8 mouse cellular contexts compared by ENCODE assay signal in genomic region chr11:43412771-43413451, GRCm38 (mm10). TPM values are rescaled to one million over a fixed set of nuclear protein-coding genes. Genes with fewer than 3 reads are reported as not detected.
A peak's percentile ranks its signal among the peaks of the same experiment; 100 is the strongest.
DNase-seq lines count a peak whose midpoint lies in the region; ATAC-seq and TF ChIP-seq lines count a peak whose summit lies in the region.

No protein-coding gene starts in this region.

- H3K9me3 ChIP-seq in CH12.LX (replicated peaks; ENCODE audit: low read length) = no peaks in the 10 kb centered on the region
- H3K9me3 ChIP-seq in heart, embryonic 10.5 days = no peaks in the 10 kb centered on the region
- no peaks in the 10 kb centered on the region for H3K9me3 ChIP-seq in lung, postnatal 0 days (ENCODE audit: low read length)

- 0 out of 2 replicates have a peak overlapping the region, but pooled peaks have one; percentile 3 for H3K4me2 ChIP-seq in CH12.LX (ENCODE audit: insufficient read depth, low read depth, poor library complexity, severe bottlenecking)
- no peak overlapping the region for H3K4me2 ChIP-seq in lung, postnatal 0 days (replicated peaks; ENCODE audit: low read depth, low read length)

- no peak for ATAC-seq in lung, postnatal 0 days

- H3K79me2 ChIP-seq in CH12.LX (replicated peaks; ENCODE audit: control insufficient read depth, extremely low read depth, insufficient read depth, poor library complexity, severe bottlenecking) = no peaks in the 10 kb centered on the region

- no peak overlapping the region for H3K4me3 ChIP-seq in CH12.LX (replicated peaks in 1 of 3; ENCODE audit: low read depth in 2 of 3, low read length in 2 of 3, poor library complexity in 1 of 3)
- no peak overlapping the region for H3K4me3 ChIP-seq in heart, embryonic 10.5 days
- H3K4me3 ChIP-seq in layer of hippocampus, adult 2 months = no peak overlapping the region
- H3K4me3 ChIP-seq in lung, postnatal 0 days (ENCODE audit: low read depth, low read length) = no peak overlapping the region

- no peak for TF ChIP-seq EP300 in CH12.LX (IDR thresholded peaks at IDR 0.05; ENCODE audit: low read length)
- no peak for TF ChIP-seq EP300 in lung, postnatal 0 days (IDR thresholded peaks at IDR 0.05)

- H3K4me1 ChIP-seq in CH12.LX (ENCODE audit: control insufficient read depth in 1 of 2, insufficient read depth in 2 of 2) = peaks cover 17 to 66% of the 10 kb centered on the region in 2 experiments
- H3K4me1 ChIP-seq in heart, embryonic 10.5 days = peaks cover 4% of the 10 kb centered on the region; the same call in 1 of the 2 replicates
- H3K4me1 ChIP-seq in lung, postnatal 0 days (ENCODE audit: insufficient read depth, low read depth, low read length) = no peaks in the 10 kb centered on the region

- dilution Hi-C loops in CH12.LX (cut with MboI; ENCODE audit: extremely low pct_ligation_motif_present, extremely low pct_unique_long_range_greater_than_20kb, low sequenced_read_pairs) = no loop called here

- no peak overlapping the region for H3K9ac ChIP-seq in CH12.LX (ENCODE audit: insufficient read depth, low read depth)
- H3K9ac ChIP-seq in lung, postnatal 0 days (replicated peaks; ENCODE audit: low read depth) = no peak overlapping the region

- no peak for TF ChIP-seq POLR2A in CH12.LX (IDR thresholded peaks at IDR 0.05; ENCODE audit: low read depth, low read length)

- no peaks in the 10 kb centered on the region for H3K27me3 ChIP-seq in CH12.LX (replicated peaks)
- no peaks in the 10 kb centered on the region for H3K27me3 ChIP-seq in heart, embryonic 10.5 days (ENCODE audit: insufficient read depth, poor library complexity, severe bottlenecking)
- no peaks in the 10 kb centered on the region for H3K27me3 ChIP-seq in lung, postnatal 0 days (replicated peaks; ENCODE audit: insufficient read depth, low read length)

- in situ Hi-C loops in CH12.LX (cut with MboI; ENCODE audit: low pct_ligation_motif_present, low pct_unique_long_range_greater_than_20kb, low sequenced_read_pairs) = loop anchor here (10.0 kb wide), 1 partner anchor 198 kb away; no protein-coding TSS in a partner anchor

- DNase-seq in CH12.LX (ENCODE audit: extremely low read depth) = peak; percentile 95
- DNase-seq in adrenal gland, postnatal 14 days = peak; percentile 81
- DNase-seq in embryo, embryonic 9.5 days (ENCODE audit: extremely low spot score) = peak; percentile 76
- DNase-seq in heart, embryonic 10.5 days (ENCODE audit: low spot score) = peak; percentile 81
- peak; percentile 79 to 81 for DNase-seq in layer of hippocampus, adult 2 months (ENCODE audit: low spot score in 2 of 2)
- peak; percentile 79 for DNase-seq in lung, postnatal 0 days (ENCODE audit: low spot score)
- DNase-seq in ovary, postnatal 14 days (ENCODE audit: low spot score) = peak; percentile 67
- DNase-seq in thymus, postnatal 36 days = peak; percentile 57 to 65

- TF ChIP-seq RAD21 in CH12.LX (IDR thresholded peaks at IDR 0.05; ENCODE audit: low read depth, low read length) = peak; percentile 88

- peak; percentile 81 to 93 for TF ChIP-seq CTCF in CH12.LX (conservative IDR thresholded peaks at IDR 0.05 in 1 of 2, IDR thresholded peaks at IDR 0.05 in 1 of 2; ENCODE audit: low read depth in 2 of 2, low read length in 2 of 2)
- peak; percentile 97 for TF ChIP-seq CTCF in layer of hippocampus, adult 2 months (conservative IDR thresholded peaks at IDR 0.05)
- TF ChIP-seq CTCF in lung, postnatal 0 days (IDR thresholded peaks at IDR 0.05) = peak; percentile 93

- peaks cover 0 to 16% of the 10 kb centered on the region in 2 experiments for H3K36me3 ChIP-seq in CH12.LX (replicated peaks in 1 of 2; ENCODE audit: control insufficient read depth in 1 of 2, insufficient read depth in 1 of 2, low read length in 1 of 2)
- no peaks in the 10 kb centered on the region for H3K36me3 ChIP-seq in heart, embryonic 10.5 days
- H3K36me3 ChIP-seq in lung, postnatal 0 days (ENCODE audit: insufficient read depth, low read length) = no peaks in the 10 kb centered on the region

- H3K27ac ChIP-seq in CH12.LX (ENCODE audit: insufficient read depth, low read depth) = no peak overlapping the region
- no peak overlapping the region for H3K27ac ChIP-seq in heart, embryonic 10.5 days
- no peak overlapping the region for H3K27ac ChIP-seq in layer of hippocampus, adult 2 months
- H3K27ac ChIP-seq in lung, postnatal 0 days (ENCODE audit: low read length) = no peak overlapping the region

- WGBS in heart, embryonic 10.5 days = 25% methylated on average over 14 of the region's 14 CpGs
- 22% methylated on average over 14 of the region's 14 CpGs for WGBS in lung, postnatal 0 days

TF ChIP-seq in CH12.LX, 34 proteins besides CTCF, POLR2A, EP300 and RAD21:
- no peak for TF ChIP-seq MAFK (IDR thresholded peaks at IDR 0.05; ENCODE audit: insufficient replicate concordance, low read length)
- peak; percentile 46; the same call in 1 of the 2 replicates for TF ChIP-seq IRF4 (IDR thresholded peaks at IDR 0.05; ENCODE audit: low read depth, low read length)
- no peak for TF ChIP-seq NRF1 (IDR thresholded peaks at IDR 0.05; ENCODE audit: low read depth, low read length)
- TF ChIP-seq KAT2A (IDR thresholded peaks at IDR 0.05; ENCODE audit: insufficient replicate concordance, low read length) = no peak
- TF ChIP-seq ETS1 (conservative IDR thresholded peaks at IDR 0.05; ENCODE audit: low read depth, low read length) = no peak
- peak; percentile 75; the same call in 1 of the 2 replicates for TF ChIP-seq MYC (IDR thresholded peaks at IDR 0.05; ENCODE audit: low read depth, low read length)
- TF ChIP-seq GABPA (IDR thresholded peaks at IDR 0.05; ENCODE audit: insufficient replicate concordance, low read depth, low read length) = no peak
- no peak for TF ChIP-seq CHD1 (IDR thresholded peaks at IDR 0.05; ENCODE audit: low read depth, low read length)
- TF ChIP-seq ELF1 (IDR thresholded peaks at IDR 0.05; ENCODE audit: low read depth, low read length) = 0 out of 2 replicates have a peak, but pooled peaks have one; percentile 30
- peak; percentile 38; the same call in 1 of the 2 replicates for TF ChIP-seq ZNF384 (IDR thresholded peaks at IDR 0.05; ENCODE audit: low read depth, low read length)
- TF ChIP-seq ZC3H11A (IDR thresholded peaks at IDR 0.05; ENCODE audit: low read depth, low read length) = peak; percentile 59
- no peak for TF ChIP-seq E2F4 (IDR thresholded peaks at IDR 0.05; ENCODE audit: insufficient replicate concordance, low read depth, low read length)
- TF ChIP-seq MXI1 (IDR thresholded peaks at IDR 0.05; ENCODE audit: low read depth, low read length) = peak; percentile 36; the same call in 1 of the 2 replicates
- peak; percentile 86 for TF ChIP-seq SMC3 (IDR thresholded peaks at IDR 0.05; ENCODE audit: low read depth, low read length)

RNA-seq across cellular contexts. Expression of gene Pttg1, which starts 13.1 kb away (rescaled TPM):
- total RNA-seq in CH12.LX (2012; rRNA removed) = 153 and 190 TPM in 2 replicates
- 276 and 337 TPM in 2 replicates for total RNA-seq in CH12.LX (2014; rRNA removed)
- 258 and 279 TPM in 2 replicates for polyA plus RNA-seq in CH12.LX (2012; ENCODE audit: insufficient read length, low read depth)
- 48.0 and 48.2 TPM in 2 replicates for total RNA-seq in adrenal gland, postnatal 14 days (2021)
- 101 and 118 TPM in 2 replicates for polyA plus RNA-seq in heart, embryonic 10.5 days (2016; fragmentation: Nextera tagmentation; extraction: Ambion mirVana)
- 10 to 100 TPM; 23.5 to 28.6 TPM for total RNA-seq in layer of hippocampus, adult 2 months (2021)
- polyA plus RNA-seq in lung, postnatal 0 days (2015; fragmentation: Nextera tagmentation; extraction: Ambion mirVana) = 124 and 130 TPM in 2 replicates

RNA-seq across cellular contexts. Expression of gene Slu7, which starts 20.6 kb away (rescaled TPM):
- total RNA-seq in CH12.LX (2012; rRNA removed) (41.6 and 43.0 TPM in 2 replicates), CH12.LX (2014; rRNA removed) (60.3 and 68.8 TPM in 2 replicates)
- polyA plus RNA-seq in CH12.LX (2012; ENCODE audit: insufficient read length, low read depth) = 66.8 and 78.7 TPM in 2 replicates
- 39.9 and 43.4 TPM in 2 replicates for total RNA-seq in adrenal gland, postnatal 14 days (2021)
- polyA plus RNA-seq in heart, embryonic 10.5 days (2016; fragmentation: Nextera tagmentation; extraction: Ambion mirVana) = 36.6 and 44.1 TPM in 2 replicates
- 10 to 100 TPM; 54.2 to 54.9 TPM for total RNA-seq in layer of hippocampus, adult 2 months (2021)
- 52.8 and 56.0 TPM in 2 replicates for polyA plus RNA-seq in lung, postnatal 0 days (2015; fragmentation: Nextera tagmentation; extraction: Ambion mirVana)
